Mouse (Mus musculus) liver, adult 2 months (tissue): ENCODE data around the gene Usp2. TPM values are rescaled to one million over a fixed set of nuclear protein-coding genes. Genes with fewer than 3 reads are reported as not detected.

Source experiments
- DNase-seq: peaks from one replicate; pipeline ENCODE4 v3.0.0-alpha.2; 2011; ENCODE audit warnings: low read depth, low spot score; ENCODE audit errors: extremely low read depth
- H3K27ac ChIP-seq: fragments of 200-500 bp; replicated peaks from 2 replicates; pipeline ENCODE4 v1.5.1; 2012; ENCODE audit warnings: low read depth, mild to moderate bottlenecking, control low read depth, inconsistent platforms, low read length; ENCODE audit not compliant: insufficient read depth
- H3K27me3 ChIP-seq: fragments of 200-500 bp; 2 replicates; pipeline ENCODE4 v1.6.1; 2012; ENCODE audit warnings: mild to moderate bottlenecking, moderate library complexity, low read length, inconsistent platforms; ENCODE audit not compliant: control insufficient read depth, insufficient read depth
- H3K36me3 ChIP-seq: fragments of 200-500 bp; 2 replicates; pipeline ENCODE4 v1.6.1; 2012; ENCODE audit warnings: low read length, inconsistent platforms; ENCODE audit not compliant: control insufficient read depth, insufficient read depth
- H3K4me1 ChIP-seq: fragments of 200-500 bp; 2 replicates; pipeline ENCODE4 v1.6.1; 2011; ENCODE audit warnings: low read length; ENCODE audit not compliant: control insufficient read depth, insufficient read depth
- H3K4me3 ChIP-seq: fragments of 200-500 bp; 2 replicates; pipeline ENCODE4 v1.5.1; 2011; ENCODE audit warnings: low read depth, mild to moderate bottlenecking, control low read depth, low read length, moderate library complexity; ENCODE audit not compliant: insufficient read depth
- H3K79me2 ChIP-seq: fragments of 200-500 bp; 2 replicates; pipeline ENCODE4 v1.6.1; 2012; ENCODE audit warnings: inconsistent platforms, mild to moderate bottlenecking, low read length, moderate library complexity; ENCODE audit not compliant: control insufficient read depth, insufficient read depth
- H3K9ac ChIP-seq: fragments of 200-500 bp; 2 replicates; pipeline ENCODE4 v1.6.1; 2012; ENCODE audit warnings: low read depth, mild to moderate bottlenecking, control low read depth, inconsistent platforms, low read length
- CTCF ChIP-seq: fragments of 200-500 bp; IDR thresholded peaks from 2 replicates; pipeline ENCODE4 v1.5.1; 2011; ENCODE audit warnings: low read depth, low read length, control low read depth
- POLR2A ChIP-seq: fragments of 200-500 bp; IDR thresholded peaks from 2 replicates; pipeline ENCODE4 v1.6.1; 2011; ENCODE audit warnings: low read length, control low read depth; ENCODE audit not compliant: insufficient read depth; ENCODE audit errors: extremely low read depth
- WGBS: fragments of 180-500 bp; shearing (Covaris S2); methylation state at CpG from one replicate; pipeline ENCODE4 v1.1.7; 2018; 5-methylcytosine and 5-hydroxymethylcytosine counted together
- polyA plus RNA-seq: library from polyadenylated mRNA; depleted of rRNA; stranded (reverse); fragments of >200 nt; gene quantifications from 2 replicates; pipeline ENCODE4 v1.2.3, GENCODE M21; 2012
- total RNA-seq: library from RNA; depleted of rRNA; stranded (reverse); fragments of >200 nt; gene quantifications from 2 replicates; pipeline ENCODE4 v1.2.3, GENCODE M21; 2014

The Usp2 gene
- total and polyA plus RNA-seq, 2 experiments = 3.1 to 13.6 TPM

- Histone ChIP-seq H3K4me1 (no peaks in the 10 kb centered on the region), H3K27me3 (peaks cover 2% of the 10 kb centered on the region; the same call in 1 of the 2 replicates), H3K9ac (no peak overlapping the region), H3K27ac (no peak overlapping the region), H3K4me3 (no peak overlapping the region), H3K36me3 (no peaks in the 10 kb centered on the region), H3K79me2 (no peaks in the 10 kb centered on the region)
- TF ChIP-seq CTCF (no peak), POLR2A (no peak)
- DNase-seq = no peak
- 76% methylated on average over 14 of the region's 14 CpGs for WGBS
Measured at GRCm38 (mm10) chr9:44047571-44048490, 19.0 kb upstream of the Usp2 start.

DNA sequence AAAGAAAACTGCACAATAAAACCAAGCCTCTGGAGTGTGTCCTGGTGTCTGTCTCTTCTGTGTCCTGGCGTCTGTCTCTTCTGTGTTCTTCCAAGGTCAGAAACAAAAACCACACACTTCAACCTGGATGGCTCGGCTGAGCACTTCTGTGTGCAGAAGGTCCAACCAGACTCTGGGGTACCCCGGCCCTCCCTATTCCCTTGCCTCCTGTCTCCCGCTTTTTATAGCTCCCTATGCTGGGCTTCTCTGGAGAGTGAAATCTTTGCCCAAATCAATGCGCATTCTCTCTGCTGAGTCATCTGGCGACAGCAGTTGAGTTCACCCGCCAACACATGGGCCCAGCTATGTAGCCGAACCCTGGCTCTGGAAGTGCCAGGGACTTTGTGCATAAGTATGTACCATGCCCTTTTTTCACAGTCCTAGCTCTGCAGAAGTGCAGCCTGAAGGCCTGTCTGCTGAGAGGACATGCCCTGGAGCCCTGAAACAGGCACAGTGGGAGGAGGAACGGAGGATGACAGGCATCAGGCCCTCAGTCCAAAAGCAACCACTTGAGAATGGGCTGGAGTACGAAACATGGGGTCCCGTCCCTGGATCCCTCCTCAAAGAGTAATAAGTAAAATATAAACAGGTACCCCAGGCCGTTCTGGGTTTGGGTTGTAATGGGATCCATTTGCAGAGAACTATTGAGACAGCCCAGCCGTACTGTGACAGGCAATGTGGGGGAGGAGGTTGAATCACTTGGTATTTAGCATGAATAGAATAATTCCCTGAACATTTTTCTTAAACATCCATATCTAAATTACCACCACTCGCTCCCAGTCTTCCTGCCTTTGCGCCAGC, 18.1 kb upstream of the Usp2 start:
- Histone ChIP-seq H3K79me2 (no peaks in the 10 kb centered on the region), H3K27ac (no peak overlapping the region), H3K9ac (no peak overlapping the region), H3K36me3 (no peaks in the 10 kb centered on the region), H3K4me3 (no peak overlapping the region), H3K4me1 (no peaks in the 10 kb centered on the region), H3K27me3 (peaks cover 2% of the 10 kb centered on the region; the same call in 1 of the 2 replicates)
- TF ChIP-seq POLR2A (no peak), CTCF (no peak)
- WGBS = 78% methylated on average over 15 of the region's 15 CpGs
- DNase-seq = no peak

DNA sequence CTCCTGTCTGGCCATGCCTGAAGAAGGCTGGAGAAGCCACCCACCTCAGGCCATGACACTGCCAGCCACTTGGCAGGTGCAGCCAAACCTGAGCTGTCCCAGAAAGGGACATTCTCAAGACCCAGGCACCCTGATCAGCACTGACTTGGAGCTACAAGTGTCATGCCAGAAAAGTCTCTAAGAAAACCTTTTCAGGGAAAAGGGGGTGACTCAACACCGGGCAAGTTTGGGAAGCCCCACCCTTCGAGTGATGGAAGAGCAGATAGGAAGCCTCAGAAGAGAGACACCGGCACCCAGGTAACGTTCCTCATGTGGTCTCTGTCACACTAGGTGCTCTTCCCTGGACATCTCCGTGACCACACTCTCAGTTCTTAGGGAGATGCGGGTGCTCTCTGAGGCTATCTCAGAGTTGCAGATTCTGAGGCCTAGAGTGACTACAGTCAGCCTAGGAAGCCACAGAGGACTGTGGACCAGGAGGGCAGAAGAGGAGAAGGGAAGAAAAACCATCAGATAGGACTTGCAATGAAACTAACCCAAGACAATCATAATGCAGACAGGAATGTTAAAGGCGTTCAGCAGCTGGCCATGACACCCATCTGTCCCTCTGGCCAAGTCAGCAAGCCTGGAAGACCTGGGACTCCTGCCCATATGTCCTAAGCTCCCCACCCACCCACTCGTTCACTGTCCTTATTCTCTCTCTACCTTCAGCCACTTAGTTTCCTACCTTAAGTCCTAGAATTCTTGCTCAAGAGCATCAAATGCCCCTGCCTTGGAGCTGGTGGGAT, 17.2 kb upstream of the Usp2 start:
- Histone ChIP-seq H3K4me3 (no peak overlapping the region), H3K79me2 (no peaks in the 10 kb centered on the region), H3K4me1 (no peaks in the 10 kb centered on the region), H3K27me3 (no peaks in the 10 kb centered on the region), H3K9ac (no peak overlapping the region), H3K27ac (no peak overlapping the region), H3K36me3 (no peaks in the 10 kb centered on the region)
- DNase-seq = no peak
- WGBS = 85% methylated on average over 8 of the region's 8 CpGs
- no peak for TF ChIP-seq POLR2A
- TF ChIP-seq CTCF = no peak

GRCm38 (mm10) chr9:44052855-44053254, 14.0 kb upstream of the Usp2 start:
- no peak for TF ChIP-seq POLR2A
- no peak for TF ChIP-seq CTCF

GRCm38 (mm10) chr9:44053936-44054335, 12.9 kb upstream of the Usp2 start:
- Histone ChIP-seq H3K4me3 (no peak overlapping the region), H3K27ac (no peak overlapping the region), H3K36me3 (no peaks in the 10 kb centered on the region), H3K79me2 (no peaks in the 10 kb centered on the region), H3K27me3 (peaks cover 2% of the 10 kb centered on the region; the same call in 1 of the 2 replicates), H3K9ac (no peak overlapping the region), H3K4me1 (no peaks in the 10 kb centered on the region)
- 57% methylated on average over 1 of the region's 1 CpGs for WGBS
- DNase-seq = no peak
- TF ChIP-seq CTCF (no peak), POLR2A (no peak)

More at GRCm38 (mm10) chr9:44052855-44053254, 14.0 kb upstream of the Usp2 start:
- WGBS = 77% methylated on average over 3 of the region's 3 CpGs
- no peak overlapping the region for H3K9ac ChIP-seq
- DNase-seq = no peak
- H3K36me3 ChIP-seq = no peaks in the 10 kb centered on the region
- no peak overlapping the region for H3K4me3 ChIP-seq
- no peak overlapping the region for H3K27ac ChIP-seq
- H3K79me2 ChIP-seq = no peaks in the 10 kb centered on the region
- H3K27me3 ChIP-seq = no peaks in the 10 kb centered on the region
- no peaks in the 10 kb centered on the region for H3K4me1 ChIP-seq
